Mouse (Mus musculus): ENCODE results near the gene Nt5m.
"Not testable (repeated sequence)": the region's sequence is repeated elsewhere in the genome, so short reads cannot be mapped to it uniquely, and the experiment has no call there.

The Nt5m gene

GRCm38 (mm10) chr11:59839008-59839458, at the start of gene Nt5m:
Gene Nt5m (plus strand): TSS chr11:59839447.
- DNase-seq (ENCODE audit: low spot score) = peak; percentile 91

- DNase-seq (ENCODE audit: low spot score) = no peak
These were observed 45.9 kb upstream of the Nt5m start for GRCm38 (mm10) chr11:59793390-59793789.

DNA sequence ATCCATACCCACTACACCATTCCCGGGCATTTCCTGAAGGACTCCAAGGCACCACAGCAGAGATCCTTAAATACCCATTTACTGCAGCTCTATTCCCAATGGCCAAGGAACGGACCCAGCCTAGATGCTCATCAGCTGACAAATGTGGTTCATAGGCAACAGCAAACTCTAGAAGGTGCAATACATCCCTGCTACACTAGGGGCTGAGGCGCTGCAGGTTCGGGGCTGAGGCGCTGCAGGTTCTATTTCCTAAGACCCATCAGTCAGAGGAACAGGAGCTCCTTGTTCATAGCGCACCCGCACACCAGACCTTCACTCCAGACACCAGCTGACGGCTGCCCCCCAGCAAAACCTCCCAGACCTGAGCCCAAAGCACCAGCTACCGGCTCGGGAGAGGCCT, 38.8 kb upstream of the Nt5m start:
- DNase-seq (ENCODE audit: low spot score) = no peak

DNA sequence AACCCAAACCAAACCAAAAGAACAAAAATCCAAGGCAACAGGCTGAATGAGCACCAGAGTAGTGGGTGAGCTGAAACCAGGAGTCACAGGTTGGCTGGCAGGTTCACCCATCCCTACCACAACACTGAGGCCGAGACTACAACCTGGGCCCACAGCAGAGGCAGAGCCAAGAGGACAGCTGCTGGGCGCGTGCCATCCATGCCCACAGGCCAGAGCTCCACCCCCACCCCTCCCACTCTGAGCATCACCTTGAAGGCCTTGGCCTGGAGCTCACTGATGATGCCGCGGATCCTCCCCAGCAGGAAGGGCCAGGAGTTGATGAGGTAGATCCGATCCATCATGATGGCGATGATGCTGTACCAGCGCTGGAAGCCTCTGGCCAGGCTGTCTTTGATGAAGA, 37.4 kb upstream of the Nt5m start:
- no peak for DNase-seq (ENCODE audit: low spot score)

- no peak for DNase-seq (ENCODE audit: low spot score)
These were observed 35.7 kb upstream of the Nt5m start for GRCm38 (mm10) chr11:59803516-59803915.

GRCm38 (mm10) chr11:59804409-59805110, 34.7 kb upstream of the Nt5m start:
- no peak for DNase-seq (ENCODE audit: low spot score)

DNA sequence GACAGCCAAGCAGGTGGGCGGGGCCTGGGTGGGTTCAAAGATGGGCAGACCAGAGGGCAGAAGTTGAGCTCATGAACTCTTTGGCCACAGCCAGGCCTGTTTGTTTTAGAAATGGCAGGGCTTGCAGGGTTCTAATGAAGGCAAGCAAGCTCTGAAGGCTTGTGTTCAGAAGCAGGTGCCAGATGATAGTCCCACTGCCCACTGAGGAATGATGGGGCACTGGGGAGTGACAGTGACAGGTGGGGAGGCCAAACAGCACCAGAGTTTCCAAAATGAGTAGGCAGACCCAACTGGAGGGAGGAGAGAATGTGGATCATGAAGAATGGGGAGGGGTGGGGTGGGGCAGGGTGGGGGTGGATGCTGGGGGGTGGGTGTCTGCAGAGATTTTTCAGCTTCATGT, 34.0 kb upstream of the Nt5m start:
- no peak for DNase-seq (ENCODE audit: low spot score)

DNA sequence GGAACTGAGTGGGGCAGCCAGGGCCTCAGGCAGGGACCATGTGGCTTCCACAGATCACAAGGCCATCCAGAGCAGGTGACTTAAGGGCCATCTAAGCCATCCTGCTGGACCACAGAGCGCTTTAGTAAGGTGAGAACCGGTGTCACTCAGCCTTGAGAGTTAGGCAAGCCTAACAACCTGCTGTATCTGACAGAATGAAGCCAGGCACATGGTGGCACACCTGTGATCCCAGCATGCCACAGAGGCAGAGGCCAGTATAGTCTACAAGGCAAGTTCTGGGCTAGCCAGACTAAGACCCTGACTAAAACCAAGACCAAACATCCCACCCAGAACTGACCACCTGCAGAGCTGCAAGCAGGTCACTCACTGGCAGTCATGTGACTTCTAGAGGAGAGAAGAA, 33.6 kb upstream of the Nt5m start:
- DNase-seq (ENCODE audit: low spot score) = no peak

- no peak for DNase-seq (ENCODE audit: low spot score)
These were observed 30.9 kb upstream of the Nt5m start for GRCm38 (mm10) chr11:59808170-59808960.

GRCm38 (mm10) chr11:59809071-59809669, 30.1 kb upstream of the Nt5m start:
- DNase-seq (ENCODE audit: low spot score) = peak; percentile 11

DNA sequence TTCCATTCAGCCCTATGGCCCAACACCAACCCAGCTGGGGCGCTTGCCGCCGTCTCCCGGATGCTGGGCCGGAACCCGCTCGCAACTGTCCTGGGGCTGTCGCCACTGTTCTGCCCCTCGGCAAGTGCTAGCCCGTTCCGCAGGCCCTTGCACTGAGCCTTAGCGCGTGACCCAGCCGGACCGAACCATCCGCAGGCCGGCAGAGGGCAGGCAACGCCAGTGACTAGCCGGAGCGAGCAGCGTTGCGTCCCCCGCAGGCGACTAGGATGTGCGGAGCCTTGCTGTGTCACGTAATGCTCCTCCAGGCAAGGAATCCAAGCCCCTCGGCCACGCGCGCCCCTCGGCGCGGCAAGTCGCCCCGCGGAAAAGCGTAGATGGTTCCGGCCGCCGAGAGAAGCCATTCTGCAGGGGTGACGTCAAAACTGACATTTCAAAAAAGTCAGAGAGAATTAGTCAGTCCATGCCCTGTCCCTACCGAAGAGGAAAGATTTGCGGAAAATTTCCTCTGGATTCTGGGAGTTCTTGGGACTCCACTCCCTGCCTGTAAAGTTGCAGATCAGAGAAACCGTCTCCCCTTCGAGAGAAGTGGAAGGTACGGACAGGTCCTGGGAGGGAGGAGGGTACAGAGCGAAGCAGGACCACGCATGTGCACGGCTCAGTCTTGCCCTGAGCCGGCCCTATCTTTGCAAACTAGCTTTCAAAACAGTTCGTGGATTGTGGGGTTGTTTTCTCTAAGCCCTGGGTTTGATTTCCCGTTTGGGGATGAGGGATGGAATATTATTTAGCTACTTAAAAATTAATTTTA, 29.4 kb upstream of the Nt5m start, which contains the start of gene Flcn:
Gene Flcn (minus strand): TSS at position 347 of the 805 bp plus-strand sequence.
- peak; percentile 89 for DNase-seq (ENCODE audit: low spot score)

GRCm38 (mm10) chr11:59810480-59811158, 28.6 kb upstream of the Nt5m start:
- no peak for DNase-seq (ENCODE audit: low spot score)

DNA sequence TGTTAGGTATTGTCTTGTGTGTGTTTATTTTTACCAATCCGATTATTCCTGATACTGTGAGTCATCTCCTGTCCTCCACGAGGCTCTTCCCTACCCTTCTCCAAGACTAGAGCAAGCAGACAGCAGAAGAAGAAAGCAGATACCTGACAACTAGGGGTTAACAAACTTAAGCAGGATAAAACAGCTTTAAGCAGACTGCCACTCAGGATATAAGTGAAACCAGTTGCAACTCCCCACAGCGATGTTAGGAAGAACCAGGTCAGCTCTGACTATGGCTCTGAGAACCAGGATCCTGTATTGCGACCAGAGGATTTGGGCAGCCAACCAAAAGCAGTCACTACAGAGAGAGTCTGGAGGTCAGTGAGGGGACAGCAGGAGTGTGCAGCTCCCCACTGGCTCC, 28.0 kb upstream of the Nt5m start:
- no peak for DNase-seq (ENCODE audit: low spot score)

- no peak for DNase-seq (ENCODE audit: low spot score)
These were observed 26.0 kb upstream of the Nt5m start for GRCm38 (mm10) chr11:59813276-59813675.

- DNase-seq (ENCODE audit: low spot score) = no peak
These were observed 24.9 kb upstream of the Nt5m start for GRCm38 (mm10) chr11:59814311-59814710.

DNA sequence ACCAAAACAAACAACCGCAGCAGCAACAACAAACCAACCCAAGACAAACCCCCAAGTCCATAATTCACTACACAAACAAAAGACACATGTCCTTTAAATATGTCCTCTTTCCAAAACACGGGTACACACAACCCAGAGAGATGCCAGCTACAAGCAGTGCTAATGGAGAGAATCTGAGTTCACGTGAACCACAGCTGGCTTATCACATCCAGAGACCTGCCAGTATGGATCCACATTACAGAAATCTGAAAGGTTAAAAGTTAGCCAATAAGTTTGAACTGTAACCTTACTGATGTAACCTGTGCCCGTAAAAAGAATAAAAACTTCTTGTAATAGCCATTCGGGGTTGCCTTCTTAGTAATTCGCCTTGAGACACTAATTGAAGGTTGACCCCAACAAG, 24.3 kb upstream of the Nt5m start:
- DNase-seq (ENCODE audit: low spot score) = no peak

DNA sequence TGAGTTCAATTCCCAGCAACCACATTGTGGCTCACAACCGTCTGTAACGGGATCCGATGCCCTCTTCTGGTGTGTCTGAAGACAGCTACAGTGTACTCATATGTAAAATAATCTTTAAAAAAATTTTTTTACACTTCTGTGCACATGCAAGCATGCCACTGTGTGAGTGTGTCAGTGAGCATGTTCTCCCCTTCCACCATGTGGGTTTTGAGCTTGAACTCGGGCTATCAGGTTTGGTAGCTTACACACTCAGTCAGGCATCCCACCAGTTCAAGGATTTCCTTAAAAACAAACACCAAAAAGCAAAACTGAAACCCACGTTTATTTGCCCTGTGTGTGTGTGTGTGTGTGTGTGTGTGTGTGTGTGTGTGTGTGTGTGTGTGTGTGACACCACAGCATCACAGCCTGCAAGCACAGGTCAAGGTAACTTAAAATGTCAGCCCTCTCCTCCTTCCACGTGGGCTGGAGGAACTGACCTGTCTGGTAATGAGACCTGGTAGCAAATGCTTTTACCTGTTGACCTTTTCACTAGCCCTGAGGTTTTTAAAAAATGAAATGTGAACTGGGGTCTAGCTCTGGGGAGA, 23.7 kb upstream of the Nt5m start:
- DNase-seq (ENCODE audit: low spot score) = no peak

DNA sequence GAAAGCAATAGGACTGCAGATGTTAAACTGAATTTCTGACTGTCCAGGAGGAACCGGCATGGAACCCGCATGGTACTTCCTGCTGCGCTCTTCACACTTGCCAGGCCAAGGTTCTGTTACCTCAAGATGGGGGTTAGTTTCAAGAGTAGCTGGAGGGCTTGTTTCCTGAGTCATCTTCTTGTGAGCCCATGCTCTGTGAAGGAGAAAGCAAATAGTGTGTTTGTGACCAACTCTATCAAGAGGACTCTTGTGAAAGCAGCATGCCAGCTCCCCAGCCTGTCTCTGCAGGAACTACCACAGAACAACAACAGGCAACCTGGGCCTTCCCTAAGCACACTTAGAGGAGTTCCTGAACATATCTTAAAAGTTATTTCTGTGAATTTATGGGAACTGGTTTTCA, 21.3 kb upstream of the Nt5m start:
- DNase-seq (ENCODE audit: low spot score) = no peak

- no peak for DNase-seq (ENCODE audit: low spot score)
These were observed 17.6 kb upstream of the Nt5m start for GRCm38 (mm10) chr11:59821625-59822024.

- DNase-seq (ENCODE audit: low spot score) = not testable (repeated sequence)
These were observed 1.5 kb upstream of the Nt5m start for GRCm38 (mm10) chr11:59837789-59838188.

DNA sequence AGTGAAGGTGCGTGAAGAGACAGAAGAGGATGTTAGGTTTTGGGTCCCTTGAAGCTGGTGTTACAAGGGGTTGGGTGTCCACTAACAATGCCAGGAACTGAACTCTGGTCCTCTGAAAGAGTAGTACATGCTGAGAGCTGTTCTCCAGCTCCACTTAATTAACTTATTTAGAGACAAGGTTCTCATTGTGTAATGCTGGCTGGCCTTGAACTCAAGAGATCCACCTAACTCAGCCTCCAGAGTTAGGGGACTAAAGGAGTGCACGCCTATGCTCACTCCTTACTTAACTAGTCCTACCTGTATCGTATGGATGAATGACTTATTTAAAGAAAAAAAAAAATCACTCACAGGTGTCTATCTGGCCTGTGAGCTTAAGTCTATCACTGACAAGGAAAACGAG, 821 bp upstream of the Nt5m start:
- DNase-seq (ENCODE audit: low spot score) = no peak

Data from spleen, adult 12 weeks (tissue).